Mouse (Mus musculus): ENCODE results near the gene St6galnac1.
"Not testable (repeated sequence)": the region's sequence is repeated elsewhere in the genome, so short reads cannot be mapped to it uniquely, and the experiment has no call there.

St6galnac1 gene

DNA sequence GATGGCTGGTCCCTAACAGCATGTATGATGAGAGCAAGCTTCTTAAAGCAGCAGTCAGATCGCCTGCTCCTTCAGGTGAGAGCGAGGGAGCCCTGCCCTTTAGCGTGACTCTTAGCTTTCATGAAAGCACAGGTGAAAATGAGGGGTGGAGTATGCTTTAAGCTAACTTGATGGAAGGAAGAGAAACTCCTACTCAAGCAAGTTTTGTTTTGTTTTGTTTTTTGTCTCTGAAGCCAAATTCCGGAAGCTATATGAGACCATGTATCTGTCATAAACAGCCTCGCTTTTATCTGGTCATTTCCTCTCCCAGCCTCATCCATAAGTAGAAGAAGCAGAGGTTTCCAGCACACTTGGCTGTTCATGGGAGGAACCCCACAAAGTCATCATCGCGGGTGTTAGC, at the start of gene St6galnac1:
Gene St6galnac1 (minus strand): TSS at position 101 of the 400 bp plus-strand sequence.
- no peak for DNase-seq (ENCODE audit: low read depth, low spot score)

DNA sequence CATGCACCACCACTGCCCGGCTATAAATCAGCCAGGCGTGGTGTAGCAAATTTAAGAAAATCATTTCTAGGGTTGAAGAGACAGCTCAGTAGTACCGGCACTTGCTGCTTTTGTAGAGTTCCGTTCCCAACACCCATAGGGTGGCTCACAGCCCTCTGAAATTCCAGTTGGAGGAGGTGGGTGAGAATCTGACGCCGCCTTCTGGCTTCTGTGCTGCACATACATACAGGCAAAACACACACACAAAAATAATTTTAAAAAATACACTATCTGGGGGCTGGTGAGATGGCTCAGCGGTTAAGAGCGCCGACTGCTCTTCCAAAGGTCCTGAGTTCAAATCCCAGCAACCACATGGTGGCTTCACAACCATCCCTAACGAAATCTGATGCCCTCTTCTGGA, 48.6 kb upstream of the St6galnac1 start:
- DNase-seq (ENCODE audit: low read depth, low spot score) = not testable (repeated sequence)

DNA sequence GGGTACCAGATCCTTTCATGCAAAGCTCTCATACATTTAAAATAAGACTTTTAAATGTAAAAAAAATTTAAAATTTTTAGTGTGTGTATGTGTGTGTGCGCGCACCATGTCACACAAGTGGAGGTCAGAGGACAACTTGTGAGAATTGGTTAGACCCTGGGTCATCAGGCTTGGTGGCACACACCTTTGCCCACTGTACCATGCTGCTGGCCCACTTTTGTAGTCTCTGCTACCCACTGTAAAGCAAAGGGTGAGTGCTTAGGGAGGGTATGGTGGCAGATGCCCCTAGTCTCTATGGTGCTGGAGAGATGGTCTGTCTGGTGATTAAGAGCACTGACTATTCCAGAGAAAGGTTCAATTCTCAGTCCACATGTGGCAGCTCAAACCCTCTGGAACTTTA, 47.9 kb upstream of the St6galnac1 start:
- no peak for DNase-seq (ENCODE audit: low read depth, low spot score)

DNA sequence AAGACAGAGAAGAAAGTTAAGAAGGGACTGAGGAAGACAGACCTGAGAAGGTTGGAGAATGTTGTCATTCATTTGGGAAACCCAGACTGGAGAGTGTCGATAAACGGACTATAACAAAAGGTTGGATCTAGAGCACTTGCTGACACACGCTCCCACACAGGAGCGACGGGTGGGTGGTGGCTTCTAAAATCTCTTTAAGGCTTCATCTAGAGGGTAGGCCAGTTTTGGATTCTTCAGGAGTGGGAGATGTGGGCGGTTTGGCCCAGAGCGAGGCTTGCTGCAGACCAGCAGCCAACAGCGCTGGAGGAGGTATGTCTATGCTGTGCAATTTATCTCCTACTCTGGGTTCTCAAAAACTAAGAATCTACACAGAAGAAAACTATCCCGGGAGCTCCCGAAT, 47.3 kb upstream of the St6galnac1 start:
- DNase-seq (ENCODE audit: low read depth, low spot score) = no peak

DNA sequence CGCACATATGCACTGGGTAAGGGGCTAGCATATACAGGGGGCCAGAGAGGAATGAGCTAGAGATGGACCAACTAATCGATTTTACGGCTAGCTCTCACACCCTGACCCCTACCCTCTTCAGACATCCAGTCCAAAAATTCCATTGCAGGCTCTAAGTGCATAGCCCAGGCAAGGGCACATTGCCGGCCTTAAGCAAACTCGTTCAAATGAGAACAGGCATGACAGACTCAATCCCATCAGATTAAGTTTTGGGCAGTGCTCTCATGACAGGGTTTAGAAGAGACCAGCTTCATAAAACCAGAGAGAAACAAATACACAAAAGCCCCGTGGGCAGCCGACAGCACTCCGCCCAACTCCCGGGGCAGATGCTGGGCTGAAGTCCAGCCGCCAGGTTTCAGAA, 46.9 kb upstream of the St6galnac1 start:
- DNase-seq (ENCODE audit: low read depth, low spot score) = no peak

DNA sequence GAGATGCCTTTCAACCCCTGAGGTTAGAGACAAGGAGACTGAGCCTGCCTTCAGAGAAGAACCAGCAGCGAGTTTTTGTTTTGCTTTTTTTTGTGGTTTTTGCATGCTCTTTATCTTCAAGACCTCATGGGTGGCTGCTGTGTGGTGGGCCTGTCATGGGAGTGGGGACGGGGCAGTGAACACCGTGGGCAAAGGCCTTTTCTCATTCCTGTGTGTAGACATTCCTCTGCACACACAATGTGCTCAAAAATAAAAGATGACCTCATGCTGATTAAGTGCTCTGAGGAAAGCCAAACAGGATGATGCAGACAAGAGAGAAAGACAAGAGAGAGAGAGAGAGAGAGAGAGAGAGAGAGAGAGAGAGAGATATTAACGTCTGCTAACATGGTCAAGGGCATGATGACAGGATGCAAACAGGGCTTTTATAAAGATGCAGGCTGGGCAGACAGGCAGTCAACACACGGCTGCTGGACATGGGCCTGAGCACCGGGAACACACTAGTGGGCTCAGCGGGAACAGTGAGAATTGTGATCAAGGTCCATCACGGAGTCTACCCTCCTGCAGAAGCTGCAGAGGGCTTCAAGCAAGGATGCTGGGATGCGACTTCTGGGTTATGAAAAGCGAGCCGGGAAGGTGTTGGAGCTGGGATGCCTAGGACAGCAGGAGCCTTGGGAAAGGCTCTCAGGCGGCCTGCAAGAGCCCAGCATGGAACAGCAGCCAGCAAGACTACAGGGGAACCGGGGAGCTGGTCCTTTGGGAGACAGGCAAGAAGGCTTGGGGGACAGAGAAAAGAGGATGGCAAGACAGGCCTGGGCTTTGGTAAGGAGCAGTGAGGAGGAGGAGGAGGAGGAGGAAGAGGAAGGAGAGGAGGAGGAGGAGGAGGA, 46.0 kb upstream of the St6galnac1 start:
- DNase-seq (ENCODE audit: low read depth, low spot score) = no peak

DNA sequence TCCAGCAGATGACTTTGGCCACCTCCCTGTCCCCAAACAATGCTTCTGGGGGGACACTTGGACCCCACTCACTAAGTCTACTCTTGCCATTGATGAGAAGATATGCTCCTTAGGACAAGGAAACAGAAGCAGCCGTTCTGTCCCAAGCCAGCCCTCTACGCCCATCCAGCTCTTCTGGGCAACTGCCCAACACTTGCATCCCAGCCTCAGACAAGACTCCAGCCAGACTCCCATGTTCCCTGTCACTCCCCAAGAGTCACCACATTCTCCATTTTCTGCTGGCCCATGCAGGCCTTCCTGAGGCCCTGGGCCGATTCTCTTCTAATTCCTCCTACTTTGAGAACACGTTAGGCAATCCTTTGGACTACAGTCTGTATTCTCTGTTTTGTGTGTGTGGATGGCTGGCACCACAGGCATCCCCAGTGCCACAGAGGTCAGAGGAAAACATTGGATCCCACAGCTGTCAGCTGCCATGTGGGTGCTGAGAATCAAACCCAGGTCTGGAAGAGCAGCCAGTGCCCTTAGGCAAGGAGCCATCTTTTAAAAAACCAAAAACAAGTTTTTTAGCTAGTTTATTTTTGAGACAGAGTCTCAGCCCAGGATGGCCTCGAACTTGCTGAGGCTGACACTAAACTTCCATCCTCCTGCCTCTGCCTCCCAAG, 44.8 kb upstream of the St6galnac1 start:
- no peak for DNase-seq (ENCODE audit: low read depth, low spot score)

DNA sequence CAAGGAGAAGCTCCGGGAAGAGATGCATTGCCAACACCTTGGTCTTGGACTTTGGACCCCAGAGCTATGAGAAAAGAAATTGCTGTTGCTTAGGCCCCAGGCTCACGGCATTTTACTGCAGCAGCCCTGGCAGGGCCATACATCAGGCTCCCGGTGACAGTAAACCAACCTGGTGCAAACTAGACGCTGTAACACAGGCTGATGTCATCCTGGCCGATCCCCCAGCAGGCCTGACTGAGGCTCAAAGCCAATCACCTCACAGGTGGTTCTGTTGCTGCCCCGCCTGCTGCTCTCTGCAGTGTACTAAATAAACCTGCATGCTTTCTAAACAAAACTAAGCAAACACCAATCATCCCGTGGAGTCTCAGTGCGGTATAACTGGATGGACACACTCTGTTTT, 43.4 kb upstream of the St6galnac1 start:
- DNase-seq (ENCODE audit: low read depth, low spot score) = no peak

DNA sequence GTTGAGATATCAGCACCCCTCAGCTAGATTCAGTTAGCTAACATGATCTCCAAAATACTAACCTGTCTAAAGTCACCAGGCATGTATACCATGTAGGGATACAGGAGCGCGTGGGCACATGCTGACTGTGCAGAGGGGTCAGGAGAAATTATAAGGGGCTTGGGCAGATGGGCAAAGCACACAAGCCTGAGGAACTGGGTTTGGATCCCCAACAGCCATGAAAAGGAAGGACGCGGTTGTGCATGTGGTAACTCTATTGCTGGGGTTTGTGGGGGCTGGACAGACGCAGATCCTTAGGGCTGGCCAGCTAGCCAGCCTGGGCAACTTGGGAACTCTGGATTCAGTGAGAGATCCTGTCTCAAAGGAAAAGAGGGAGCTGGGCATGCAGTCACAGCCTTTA, 42.3 kb upstream of the St6galnac1 start:
- DNase-seq (ENCODE audit: low read depth, low spot score) = no peak

DNA sequence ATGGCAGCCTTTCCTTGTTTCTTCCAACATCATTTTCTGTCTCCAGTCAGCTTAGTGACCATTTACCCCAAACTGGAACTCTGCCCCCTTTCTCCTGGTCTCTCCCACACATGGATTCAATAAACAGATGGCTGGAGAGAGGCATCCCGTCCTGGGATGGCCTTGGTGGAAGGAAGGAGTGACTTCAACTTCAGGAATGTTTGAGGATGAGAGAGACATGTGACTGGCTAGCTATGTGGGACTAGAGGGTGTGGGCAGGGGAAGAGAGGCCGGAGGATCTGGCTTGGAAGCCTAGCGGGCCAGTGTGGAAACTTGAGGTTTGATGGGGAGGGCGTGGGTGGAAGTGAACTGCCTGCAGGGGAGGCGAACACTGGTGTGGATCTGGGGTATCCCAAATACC, 41.5 kb upstream of the St6galnac1 start:
- DNase-seq (ENCODE audit: low read depth, low spot score) = no peak

DNA sequence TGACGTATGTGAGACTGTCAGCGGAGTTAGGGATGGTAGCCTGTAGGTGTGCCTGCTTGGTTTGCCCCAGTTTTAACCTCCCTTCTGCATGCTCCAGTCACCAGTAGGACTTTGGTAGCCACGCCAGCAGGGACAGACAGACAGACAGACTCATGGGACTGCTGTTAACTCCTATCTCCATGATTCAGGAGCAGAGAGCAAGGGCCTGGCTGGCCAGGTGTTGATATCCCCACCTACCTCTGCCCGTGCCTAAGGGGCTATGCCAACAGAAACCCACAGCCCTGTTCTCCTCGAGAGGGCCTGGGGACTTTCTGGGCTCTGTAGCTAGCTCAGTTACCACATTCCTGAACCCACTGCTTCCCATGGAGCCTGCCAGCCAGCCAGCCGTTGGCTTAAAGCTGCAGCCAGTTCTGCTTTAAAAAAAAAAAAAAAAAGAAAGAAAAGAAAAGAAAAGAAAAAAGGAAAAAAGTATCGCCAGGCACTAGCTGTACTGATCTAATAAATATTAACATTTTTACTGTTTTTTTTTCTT, 39.6 kb upstream of the St6galnac1 start:
- no peak for DNase-seq (ENCODE audit: low read depth, low spot score)

DNA sequence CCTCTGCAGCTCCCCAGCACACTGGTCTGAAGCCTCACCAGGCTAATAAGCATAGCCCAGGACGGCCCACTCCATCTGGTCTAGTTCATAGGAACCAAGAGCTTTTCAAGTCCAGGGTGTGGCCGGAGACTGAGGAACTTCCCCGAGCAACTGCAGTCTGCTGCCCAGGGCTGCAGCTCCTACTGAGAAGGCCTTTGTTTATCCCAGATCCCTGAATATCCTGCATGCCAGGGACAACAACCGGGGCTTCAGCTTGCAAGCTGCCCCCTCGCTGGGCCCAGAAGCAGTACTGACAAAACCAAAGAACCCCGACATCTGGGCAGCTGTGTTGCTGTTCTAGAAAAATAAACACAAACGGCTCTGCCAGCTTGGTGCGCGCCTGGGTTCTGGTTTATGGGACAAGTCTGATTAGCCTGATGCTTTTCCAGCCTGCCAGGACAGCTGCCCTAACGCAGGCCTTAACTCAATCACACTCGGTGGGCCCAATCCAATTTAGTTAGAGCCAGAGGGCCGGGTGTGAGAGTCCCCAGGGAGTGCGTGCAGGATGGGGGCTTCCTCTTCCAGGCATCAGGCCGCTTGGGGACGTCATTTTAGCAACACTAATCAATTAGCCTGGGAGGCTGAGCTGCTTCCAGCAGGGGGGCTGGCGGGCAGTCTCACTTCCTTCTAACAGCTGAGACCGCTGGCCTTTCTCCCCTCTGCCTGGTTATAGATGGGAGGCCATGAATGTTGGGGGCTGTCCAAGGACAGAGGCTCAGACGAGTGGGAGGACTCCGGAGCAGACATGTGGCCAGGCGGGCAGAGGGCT, 39.0 kb upstream of the St6galnac1 start:
- no peak for DNase-seq (ENCODE audit: low read depth, low spot score)

DNA sequence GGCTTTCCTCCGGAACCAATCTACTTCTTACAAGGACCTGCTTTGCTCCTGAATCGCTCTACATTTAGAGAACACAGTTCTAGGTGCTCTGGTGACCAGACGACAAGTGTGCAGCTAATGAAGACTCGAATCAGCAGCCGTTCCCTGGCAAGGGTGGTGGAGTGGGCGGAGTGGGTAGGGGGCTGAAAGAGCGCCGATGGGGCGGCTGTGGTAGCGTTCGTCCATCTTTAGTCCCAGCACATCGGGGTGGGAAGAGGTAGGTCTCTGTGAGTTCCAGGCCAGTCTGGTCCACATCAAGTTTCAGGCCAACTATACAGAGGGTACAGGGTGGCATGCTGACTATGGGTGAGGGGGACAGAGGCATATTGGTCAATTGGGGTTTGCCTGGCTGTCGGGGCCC, 38.3 kb upstream of the St6galnac1 start:
- DNase-seq (ENCODE audit: low read depth, low spot score) = no peak

DNA sequence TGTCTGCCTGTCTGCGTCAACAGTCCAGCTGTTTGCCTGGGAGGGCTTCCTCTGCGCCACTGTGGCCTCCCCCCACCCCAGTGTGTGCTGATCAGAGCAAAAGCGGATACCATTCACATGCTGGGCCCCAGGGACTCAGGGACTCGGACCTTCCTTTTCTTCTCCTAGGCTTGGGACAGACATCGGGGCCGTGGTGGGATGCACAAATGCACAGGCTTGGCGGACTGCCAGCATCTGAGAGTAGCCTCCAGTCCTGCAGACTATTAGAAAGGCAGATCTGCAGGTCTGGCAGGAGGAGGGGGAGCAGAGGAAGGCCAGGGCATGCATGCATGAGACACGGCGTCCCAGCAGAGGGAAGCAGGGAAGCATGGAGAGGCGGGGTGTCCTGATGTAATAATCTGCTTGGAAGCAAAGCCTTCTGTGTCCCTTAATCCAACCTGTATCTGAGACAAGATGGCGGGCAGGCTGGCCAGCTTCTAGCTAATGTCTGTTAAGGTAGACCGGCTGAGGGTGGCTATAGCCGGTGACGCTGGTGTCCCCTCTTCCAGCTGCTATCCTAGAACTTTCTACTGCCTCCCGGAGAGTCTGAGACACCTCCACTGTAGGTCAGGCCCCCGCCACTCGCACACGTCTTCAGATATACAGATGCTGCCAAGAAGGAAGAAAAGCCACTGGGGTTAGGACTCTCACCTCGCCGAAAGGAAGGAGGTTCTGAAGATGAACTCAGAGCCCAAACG, 37.7 kb upstream of the St6galnac1 start:
- DNase-seq (ENCODE audit: low read depth, low spot score) = no peak

DNA sequence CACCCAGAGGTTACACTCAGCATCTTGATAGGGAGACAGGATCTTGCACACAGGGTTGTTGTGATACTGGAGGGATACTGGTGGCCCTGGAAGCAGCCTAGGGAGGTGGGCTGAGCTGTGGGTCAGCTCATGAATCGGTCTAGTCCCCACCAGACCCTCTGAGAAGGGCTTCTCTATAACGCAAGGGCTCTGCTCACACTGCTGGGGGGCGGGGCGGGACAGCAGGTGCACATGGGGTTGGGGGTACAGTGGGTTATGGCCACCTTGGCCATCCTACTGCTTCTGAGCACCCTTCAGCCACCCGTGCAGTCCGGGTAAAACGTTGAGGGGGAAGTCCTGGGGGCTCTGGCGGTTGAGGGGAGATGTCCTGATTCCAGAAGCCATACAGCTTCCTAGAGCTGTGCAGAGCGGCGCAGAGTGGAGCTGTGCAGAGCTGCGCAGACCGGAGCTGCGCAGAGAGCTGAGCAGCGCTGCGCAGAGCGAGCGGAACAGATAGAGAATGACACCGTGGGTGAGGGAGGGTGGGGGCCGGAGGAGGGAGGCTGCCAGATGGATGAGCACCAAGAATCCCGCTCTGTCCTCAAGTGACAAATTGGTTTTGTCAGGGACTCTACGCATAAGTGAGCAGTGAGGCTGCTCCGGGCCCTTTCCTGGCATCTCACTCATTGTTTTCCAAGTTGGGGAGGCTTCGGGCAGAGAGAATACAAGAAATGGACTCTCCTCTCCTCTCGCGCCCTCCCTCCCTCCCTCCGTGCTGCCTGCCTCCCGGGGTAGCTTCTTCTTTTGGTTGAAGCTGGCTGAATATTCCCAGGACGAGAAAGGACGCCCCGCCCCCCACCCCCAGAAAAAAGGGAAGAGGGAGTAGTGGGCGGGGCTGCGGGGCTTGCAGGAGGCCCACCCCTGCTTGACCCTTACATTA, 35.9 kb upstream of the St6galnac1 start:
- peak; percentile 82 for DNase-seq (ENCODE audit: low read depth, low spot score)

DNA sequence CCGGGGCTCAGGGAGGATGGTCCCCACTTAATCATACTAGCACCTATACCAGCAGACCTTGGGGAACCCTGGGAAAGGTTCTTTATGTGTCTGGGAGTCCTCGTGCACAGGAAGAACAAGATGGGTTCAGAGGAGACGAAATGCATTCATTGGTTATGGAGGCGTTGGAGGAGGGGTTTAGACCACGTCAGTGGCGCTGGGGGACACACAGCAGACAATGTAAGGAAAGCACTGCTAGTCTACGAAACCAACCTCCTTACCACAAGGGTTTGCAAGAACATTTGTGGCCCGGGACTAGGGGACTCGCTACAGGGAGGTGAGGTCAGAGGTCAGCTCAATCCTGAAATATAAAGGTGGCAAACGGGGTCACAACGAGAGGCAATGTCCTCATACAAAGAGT, 35.2 kb upstream of the St6galnac1 start:
- no peak for DNase-seq (ENCODE audit: low read depth, low spot score)

DNA sequence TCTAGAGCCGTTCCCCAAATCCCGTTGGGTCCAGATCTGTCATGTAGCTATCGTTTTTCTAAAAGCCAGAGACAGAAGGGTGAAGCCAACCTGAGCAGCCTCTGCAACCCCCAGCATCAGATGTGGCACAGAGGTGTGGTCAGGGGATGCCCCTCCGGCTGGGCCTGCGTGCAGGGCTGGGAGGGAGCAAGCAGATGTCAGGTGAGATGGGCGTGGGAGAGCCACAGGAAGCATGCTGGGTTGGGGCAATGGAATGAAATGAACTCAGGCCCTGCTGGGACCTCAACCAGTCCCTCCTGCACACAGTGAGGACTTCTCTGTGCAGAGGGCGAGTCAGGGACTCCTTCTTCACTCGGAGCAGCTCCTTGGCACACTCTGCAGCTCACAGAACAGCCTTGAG, 34.2 kb upstream of the St6galnac1 start:
- DNase-seq (ENCODE audit: low read depth, low spot score) = no peak

DNA sequence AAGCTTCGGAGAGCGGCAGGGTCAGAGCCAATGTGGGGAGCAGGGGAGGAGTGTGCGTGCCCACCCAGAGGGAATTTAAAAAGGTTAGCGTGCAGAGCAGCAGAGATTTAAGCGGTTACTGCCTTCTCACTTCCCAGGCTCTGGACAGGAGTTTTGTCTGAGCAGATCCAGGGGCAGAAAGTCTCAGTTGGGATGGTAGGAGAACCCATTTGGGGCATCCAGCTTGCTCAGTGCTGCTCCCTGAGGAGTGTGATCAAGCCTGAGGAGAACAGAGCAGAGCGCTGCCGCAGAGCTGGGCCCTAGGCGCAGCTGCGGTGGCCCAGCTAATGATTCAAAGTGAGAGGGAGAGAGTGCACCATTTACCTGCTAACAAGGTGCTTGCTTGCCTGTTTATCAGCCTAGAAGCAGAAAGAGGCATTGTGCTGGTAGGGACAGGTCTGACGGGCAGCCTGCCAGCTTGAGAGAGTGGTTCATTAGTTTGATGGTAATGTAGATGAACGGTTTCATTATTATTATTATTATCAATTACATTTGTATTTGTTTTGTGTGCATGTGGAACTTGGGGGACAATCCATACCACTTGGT, 33.6 kb upstream of the St6galnac1 start:
- peak; percentile 22 for DNase-seq (ENCODE audit: low read depth, low spot score)

DNA sequence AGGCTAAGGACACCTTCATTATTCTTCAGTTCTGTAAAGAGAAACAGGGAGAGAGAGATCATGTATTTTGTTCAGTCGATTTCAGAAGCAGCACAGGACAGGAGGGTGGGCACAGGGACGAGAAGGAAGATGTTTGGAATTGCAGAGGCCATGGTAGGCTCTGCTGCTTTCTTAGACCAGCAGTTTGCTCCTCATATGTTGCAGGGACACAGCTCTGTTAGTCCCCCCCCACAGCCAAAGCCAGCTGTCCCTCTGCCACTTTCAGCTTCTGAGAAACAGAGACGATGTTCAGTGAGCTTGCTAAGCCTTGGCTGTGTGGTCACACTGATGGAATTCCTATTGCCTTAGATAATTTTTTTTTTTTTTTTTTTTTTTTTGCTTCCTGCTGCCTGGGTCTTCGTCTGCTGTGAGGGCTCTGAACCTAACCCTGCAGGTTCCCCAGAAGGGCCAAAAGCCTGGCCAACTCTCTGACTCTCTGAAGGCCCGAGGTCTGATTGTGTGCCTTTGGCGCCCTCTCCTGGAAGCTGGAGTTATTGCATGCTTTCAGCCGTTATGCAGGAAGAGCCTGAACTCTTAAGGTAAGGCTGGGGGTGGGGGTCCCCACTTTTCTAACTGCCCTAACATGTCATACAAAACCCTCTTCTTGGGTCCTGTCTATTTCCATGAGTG, 32.8 kb upstream of the St6galnac1 start:
- DNase-seq (ENCODE audit: low read depth, low spot score) = peak; percentile 83
